Mouse (Mus musculus) forebrain, postnatal 0 days (tissue): Measurements from ENCODE around the gene Tarbp1. TPM values are rescaled to one million over a fixed set of nuclear protein-coding genes. Genes with fewer than 3 reads are reported as not detected.

Source experiments
- ATAC-seq: fragments of 200-750 bp; cut with Nextera tagmentation; 2 replicates; pipeline ENCODE4 v1.8.0; 2017; ENCODE audit warnings: mild to moderate bottlenecking, moderate library complexity
- DNase-seq: peaks from one replicate; pipeline ENCODE4 v3.0.0-alpha.2; 2015
- H3K27ac ChIP-seq: fragments of 300-500 bp; sonication (generic); 2 replicates; pipeline ENCODE4 v1.5.1; 2014; ENCODE audit warnings: low read depth, mild to moderate bottlenecking, antibody characterized with exemption, low read length, moderate library complexity, mixed read lengths
- H3K27me3 ChIP-seq: fragments of 300-500 bp; sonication (generic); 2 replicates; pipeline ENCODE4 v1.6.1; 2014; ENCODE audit warnings: mild to moderate bottlenecking, low read length, mixed read lengths; ENCODE audit not compliant: insufficient read depth
- H3K36me3 ChIP-seq: fragments of 300-500 bp; sonication (generic); 2 replicates; pipeline ENCODE4 v1.6.1; 2014; ENCODE audit warnings: mild to moderate bottlenecking, moderate library complexity; ENCODE audit not compliant: insufficient read depth
- H3K4me1 ChIP-seq: fragments of 300-500 bp; sonication (generic); 2 replicates; pipeline ENCODE4 v1.6.1; 2014; ENCODE audit warnings: antibody characterized with exemption; ENCODE audit not compliant: insufficient read depth
- H3K4me2 ChIP-seq: fragments of 300-500 bp; sonication (generic); 2 replicates; pipeline ENCODE4 v1.6.1; 2014; ENCODE audit warnings: low read depth, mild to moderate bottlenecking, moderate library complexity
- H3K4me3 ChIP-seq: fragments of 300-500 bp; sonication (generic); 2 replicates; pipeline ENCODE4 v1.5.1; 2014; ENCODE audit warnings: low read depth, low read length, mixed read lengths
- H3K9ac ChIP-seq: fragments of 300-500 bp; sonication (generic); 2 replicates; pipeline ENCODE4 v1.6.1; 2014; ENCODE audit warnings: mild to moderate bottlenecking
- H3K9me3 ChIP-seq: fragments of 300-500 bp; sonication (generic); 2 replicates; pipeline ENCODE4 v1.6.1; 2016; ENCODE audit warnings: low read length
- CTCF ChIP-seq: sonication (generic); IDR thresholded peaks from 2 replicates; pipeline ENCODE4 v1.5.1; 2016; ENCODE audit warnings: antibody characterized with exemption, control low read depth, low read depth
- WGBS: fragments of 180-500 bp; shearing (Covaris S2); extraction: QIAGEN DNeasy Blood & Tissue Kit; methylation state at CpG from one replicate; pipeline ENCODE4 v1.1.7; 2014; 5-methylcytosine and 5-hydroxymethylcytosine counted together
- polyA plus RNA-seq: library from polyadenylated mRNA; unstranded; fragments of >200 nt; fragmentation: Nextera tagmentation; extraction: Ambion mirVana; gene quantifications from 2 replicates; pipeline ENCODE4 v1.2.1, GENCODE M21; 2015
- total RNA-seq: library from RNA; depleted of rRNA; stranded (reverse); fragments of >200 nt; gene quantifications from 2 replicates; pipeline ENCODE4 v1.2.3, GENCODE M21; 2014

The Tarbp1 gene
- total and polyA plus RNA-seq, 2 experiments from 2014 or later = 1.1 to 5.8 TPM

- Histone ChIP-seq H3K4me1 (no peaks in the 10 kb centered on the region), H3K27me3 (no peaks in the 10 kb centered on the region), H3K4me3 (no peak overlapping the region), H3K9me3 (no peaks in the 10 kb centered on the region), H3K36me3 (peaks cover 59% of the 10 kb centered on the region), H3K4me2 (no peak overlapping the region), H3K9ac (no peak overlapping the region), H3K27ac (no peak overlapping the region)
- peak; percentile 59 for TF ChIP-seq CTCF
- DNase-seq (peak; percentile 34), ATAC-seq (peak; percentile 40; the same call in 1 of the 2 replicates)
- WGBS = 81% methylated on average over 7 of the region's 7 CpGs
Observed at GRCm38 (mm10) chr8:126433827-126434226, 41.0 kb downstream of the Tarbp1 start.

- 95% methylated on average over 5 of the region's 5 CpGs for WGBS
Observed at GRCm38 (mm10) chr8:126429635-126430034, 45.2 kb downstream of the Tarbp1 start.

GRCm38 (mm10) chr8:126424946-126425345 lies 49.9 kb downstream of the Tarbp1 start:
- Histone ChIP-seq H3K9me3 (no peaks in the 10 kb centered on the region), H3K4me2 (no peak overlapping the region), H3K9ac (no peak overlapping the region), H3K27ac (no peak overlapping the region), H3K4me1 (peaks cover 6% of the 10 kb centered on the region), H3K36me3 (peaks cover 43% of the 10 kb centered on the region), H3K4me3 (no peak overlapping the region), H3K27me3 (no peaks in the 10 kb centered on the region)
- 72% methylated on average over 1 of the region's 1 CpGs for WGBS
- ATAC-seq = no peak
- no peak for DNase-seq
- no peak for TF ChIP-seq CTCF

More at GRCm38 (mm10) chr8:126429635-126430034, 45.2 kb downstream of the Tarbp1 start:
- Histone ChIP-seq H3K4me1 (no peaks in the 10 kb centered on the region), H3K9ac (no peak overlapping the region), H3K9me3 (no peaks in the 10 kb centered on the region), H3K27ac (no peak overlapping the region), H3K36me3 (peaks cover 60% of the 10 kb centered on the region), H3K4me3 (no peak overlapping the region), H3K27me3 (no peaks in the 10 kb centered on the region), H3K4me2 (no peak overlapping the region)
- no peak for TF ChIP-seq CTCF
- ATAC-seq = no peak
- no peak for DNase-seq

DNA sequence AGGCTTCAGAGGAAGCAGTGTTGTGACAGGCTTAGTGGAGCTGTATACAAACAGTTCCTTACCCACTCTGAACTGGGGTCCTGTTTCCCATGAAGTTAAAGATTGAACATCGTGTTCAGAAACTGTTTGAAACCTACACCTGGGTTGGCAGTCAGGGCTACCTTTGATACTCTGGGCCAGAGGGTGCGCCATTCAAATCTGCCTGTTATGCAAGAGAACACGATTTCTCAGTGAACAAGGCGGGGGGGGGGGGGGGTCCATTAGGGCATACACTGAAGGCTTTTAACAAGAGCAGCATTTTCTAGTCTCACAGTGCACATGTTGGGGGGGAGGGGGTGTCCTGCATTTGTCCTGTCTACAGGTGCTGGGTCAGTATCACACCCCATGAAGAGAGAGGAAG lies 50.7 kb downstream of the Tarbp1 start:
- Histone ChIP-seq H3K27me3 (no peaks in the 10 kb centered on the region), H3K27ac (no peak overlapping the region), H3K4me2 (no peak overlapping the region), H3K36me3 (peaks cover 35% of the 10 kb centered on the region), H3K4me1 (peaks cover 6% of the 10 kb centered on the region), H3K4me3 (no peak overlapping the region), H3K9ac (no peak overlapping the region), H3K9me3 (no peaks in the 10 kb centered on the region)
- no peak for TF ChIP-seq CTCF
- 85% methylated on average over 4 of the region's 4 CpGs for WGBS
- no peak for DNase-seq
- ATAC-seq = no peak

DNA sequence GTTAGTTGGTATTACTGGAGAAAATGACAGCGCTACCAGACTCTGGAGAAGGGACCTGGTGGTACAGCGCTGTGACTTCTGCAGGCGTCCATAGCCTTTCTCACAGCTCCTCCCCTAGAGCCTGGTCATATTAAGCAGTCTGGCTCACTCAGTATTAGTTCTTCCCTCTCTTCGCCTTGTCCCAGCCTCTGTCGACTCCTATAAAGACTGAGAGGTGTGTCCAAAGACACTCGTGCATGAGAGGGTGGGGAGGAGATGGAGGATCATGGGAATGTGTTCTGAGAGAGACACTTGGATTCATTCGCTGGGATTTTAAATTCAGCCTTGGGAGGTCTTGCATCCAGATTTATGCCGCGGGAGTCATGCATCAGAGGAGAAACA lies 52.0 kb downstream of the Tarbp1 start:
- Histone ChIP-seq H3K9me3 (no peaks in the 10 kb centered on the region), H3K4me1 (peaks cover 6% of the 10 kb centered on the region), H3K4me2 (peak overlapping the region; percentile 82), H3K27me3 (no peaks in the 10 kb centered on the region), H3K27ac (peak overlapping the region; percentile 83), H3K4me3 (peak overlapping the region; percentile 69), H3K9ac (peak overlapping the region; percentile 80), H3K36me3 (peaks cover 23% of the 10 kb centered on the region)
- DNase-seq (peak; percentile 44), ATAC-seq (peak; percentile 55)
- 8% methylated on average over 9 of the region's 9 CpGs for WGBS
- no peak for TF ChIP-seq CTCF

DNA sequence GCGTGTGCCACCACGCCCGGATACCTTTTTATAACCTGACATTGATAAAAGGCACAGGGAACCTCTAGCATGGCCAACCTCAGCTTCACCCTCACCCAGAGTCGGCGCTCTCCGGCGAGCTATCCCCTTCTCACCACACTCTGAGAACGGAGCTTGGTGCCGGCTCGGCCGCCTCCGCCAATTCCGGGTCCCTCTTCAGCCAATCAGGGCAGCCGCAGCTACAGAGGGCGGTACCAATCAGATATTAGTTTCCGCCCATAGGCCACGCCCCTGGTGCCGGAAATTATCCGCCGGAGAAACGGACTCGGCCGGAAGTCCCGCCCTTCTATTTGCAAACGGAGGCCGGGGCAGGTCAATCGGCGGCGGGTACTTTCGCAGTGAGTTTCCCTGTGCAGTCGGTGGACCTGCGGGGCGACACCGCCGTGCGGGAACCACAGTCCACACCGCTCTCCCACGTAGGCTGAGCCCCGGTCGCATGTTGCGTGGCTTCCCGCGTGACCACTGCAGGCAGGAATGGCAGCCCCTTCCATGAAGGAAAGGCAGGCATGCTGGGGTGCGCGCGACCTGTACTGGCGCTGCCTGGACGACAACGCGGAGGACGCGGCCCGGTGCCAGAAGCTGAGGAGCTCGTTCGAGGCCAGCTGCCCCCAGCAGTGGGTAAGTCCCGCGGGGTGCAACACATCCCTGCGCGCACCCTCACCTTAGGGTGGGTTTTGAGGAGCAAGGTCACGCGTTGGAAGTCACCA lies 52.5 kb downstream of the Tarbp1 start, which contains the start of gene Coa6:
Gene Coa6, plus strand, starts transcription at position 342 of the 746 bp plus-strand sequence.
- Histone ChIP-seq H3K4me2 (peak within 1 kb of the TSS; percentile 82), H3K27ac (peak within 1 kb of the TSS; percentile 83), H3K9me3 (no peaks in the 10 kb centered on the region), H3K4me3 (peak within 1 kb of the TSS; percentile 69), H3K4me1 (peaks cover 6% of the 10 kb centered on the region), H3K9ac (peak within 1 kb of the TSS; percentile 80), H3K27me3 (no peaks in the 10 kb centered on the region), H3K36me3 (peaks cover 17% of the 10 kb centered on the region)
- TF ChIP-seq CTCF = peak; percentile 23
- under 1% methylated on average over 61 of the region's 61 CpGs for WGBS
- DNase-seq (peak; percentile 98), ATAC-seq (peak; percentile 98)

GRCm38 (mm10) chr8:126420834-126421233 lies 54.0 kb downstream of the Tarbp1 start:
- ATAC-seq (no peak), DNase-seq (no peak)
- H3K36me3 ChIP-seq = peaks cover 2% of the 10 kb centered on the region
- no peaks in the 10 kb centered on the region for H3K27me3 ChIP-seq
- no peak overlapping the region for H3K9ac ChIP-seq
- H3K4me2 ChIP-seq = no peak overlapping the region
- no peaks in the 10 kb centered on the region for H3K9me3 ChIP-seq
- H3K4me1 ChIP-seq = peaks cover 6% of the 10 kb centered on the region
- no peak overlapping the region for H3K27ac ChIP-seq
- WGBS = 81% methylated on average over 3 of the region's 3 CpGs
- TF ChIP-seq CTCF = no peak
- H3K4me3 ChIP-seq = no peak overlapping the region
